Mouse (Mus musculus) monocyte, adult 2 months (primary cell): ENCODE results near the gene Padi4.

ENCODE experiments used
- DNase-seq, 2 experiments: peaks; one replicate each; pipeline ENCODE4 v3.0.0; 2022; ENCODE audit warnings: low spot score in 2 of 2, low read depth in 1 of 2

Padi4 gene

DNA sequence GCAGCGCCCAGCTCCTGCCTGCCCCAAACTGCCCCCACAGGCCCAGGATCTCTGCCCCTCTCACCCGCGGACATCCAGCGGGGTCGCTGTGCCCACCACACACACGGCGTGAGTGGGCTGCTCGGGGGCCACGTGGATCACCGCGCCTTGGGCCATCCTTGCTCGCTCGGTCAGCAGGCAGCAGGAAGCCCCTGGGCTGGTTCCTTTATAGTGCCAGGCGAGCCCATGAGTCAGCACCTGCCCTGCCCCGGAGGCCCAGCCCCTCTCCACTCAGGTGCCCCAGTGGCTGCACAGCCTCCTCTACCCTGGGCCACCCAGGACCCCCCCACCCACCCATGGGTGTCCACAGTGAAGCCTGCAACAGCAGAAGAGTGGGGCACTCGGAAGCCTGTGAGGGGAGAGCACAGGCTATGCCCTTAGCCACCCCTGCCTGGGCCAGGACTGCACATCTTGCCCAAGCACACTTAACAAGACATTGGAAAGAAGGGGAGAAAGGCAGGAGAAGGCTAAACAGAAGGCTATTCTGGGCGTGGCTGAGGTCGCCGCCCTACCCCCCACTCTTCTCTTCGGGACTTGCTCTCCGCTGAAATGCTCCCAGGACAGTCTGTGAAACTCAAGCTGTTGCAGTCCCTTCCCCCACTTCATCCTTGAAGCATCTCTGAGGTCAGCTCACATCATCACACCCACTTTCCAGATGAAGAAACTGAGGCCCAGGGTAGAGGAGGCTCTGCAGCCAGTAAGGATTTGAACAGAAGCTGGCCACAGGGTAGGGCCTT lies at the start of gene Padi4:
Gene Padi4, minus strand, starts transcription at position 212 of the 776 bp plus-strand sequence.
- DNase-seq = no peak

DNA sequence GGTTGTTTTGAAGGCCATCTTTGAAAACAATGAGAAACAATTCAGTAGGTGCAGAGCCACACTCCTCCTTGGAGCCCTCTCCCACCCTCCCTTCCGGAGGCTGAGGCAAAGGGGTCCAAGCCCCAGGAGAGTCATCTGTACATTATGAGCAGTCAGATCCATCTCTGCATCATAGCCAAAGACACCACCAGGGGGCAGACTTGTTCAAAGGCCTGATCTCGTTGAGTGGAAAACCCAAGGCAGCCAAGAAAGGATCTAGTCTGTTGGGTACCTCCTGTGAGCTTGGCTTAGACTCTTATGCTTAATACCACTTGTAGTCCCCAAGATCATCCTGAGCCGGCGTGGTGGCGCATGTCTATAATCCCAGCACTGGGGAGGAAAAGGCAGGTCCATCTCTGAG lies 48.0 kb upstream of the Padi4 start:
- DNase-seq = peak in 1 of 2 experiments; percentile 49

DNA sequence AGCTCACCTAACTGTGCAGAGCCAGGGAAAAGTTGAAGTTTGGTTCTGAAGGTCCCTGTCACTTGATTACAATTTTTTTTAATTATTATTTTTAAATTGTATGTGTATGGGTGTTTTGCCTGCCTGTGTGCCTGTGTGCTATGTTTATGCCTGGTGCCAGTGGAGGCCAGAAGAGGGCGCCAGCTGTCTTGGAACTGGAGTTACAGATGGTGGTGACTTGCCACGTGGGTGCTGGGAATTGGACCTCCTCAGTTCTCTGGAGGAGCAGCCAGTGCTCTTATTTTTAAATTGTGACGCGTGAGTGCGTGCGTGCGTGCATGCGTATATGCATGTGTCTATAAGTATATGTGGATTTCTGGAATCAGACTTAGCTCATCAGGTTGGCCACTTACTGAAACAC lies 43.4 kb upstream of the Padi4 start:
- no peak for DNase-seq

DNA sequence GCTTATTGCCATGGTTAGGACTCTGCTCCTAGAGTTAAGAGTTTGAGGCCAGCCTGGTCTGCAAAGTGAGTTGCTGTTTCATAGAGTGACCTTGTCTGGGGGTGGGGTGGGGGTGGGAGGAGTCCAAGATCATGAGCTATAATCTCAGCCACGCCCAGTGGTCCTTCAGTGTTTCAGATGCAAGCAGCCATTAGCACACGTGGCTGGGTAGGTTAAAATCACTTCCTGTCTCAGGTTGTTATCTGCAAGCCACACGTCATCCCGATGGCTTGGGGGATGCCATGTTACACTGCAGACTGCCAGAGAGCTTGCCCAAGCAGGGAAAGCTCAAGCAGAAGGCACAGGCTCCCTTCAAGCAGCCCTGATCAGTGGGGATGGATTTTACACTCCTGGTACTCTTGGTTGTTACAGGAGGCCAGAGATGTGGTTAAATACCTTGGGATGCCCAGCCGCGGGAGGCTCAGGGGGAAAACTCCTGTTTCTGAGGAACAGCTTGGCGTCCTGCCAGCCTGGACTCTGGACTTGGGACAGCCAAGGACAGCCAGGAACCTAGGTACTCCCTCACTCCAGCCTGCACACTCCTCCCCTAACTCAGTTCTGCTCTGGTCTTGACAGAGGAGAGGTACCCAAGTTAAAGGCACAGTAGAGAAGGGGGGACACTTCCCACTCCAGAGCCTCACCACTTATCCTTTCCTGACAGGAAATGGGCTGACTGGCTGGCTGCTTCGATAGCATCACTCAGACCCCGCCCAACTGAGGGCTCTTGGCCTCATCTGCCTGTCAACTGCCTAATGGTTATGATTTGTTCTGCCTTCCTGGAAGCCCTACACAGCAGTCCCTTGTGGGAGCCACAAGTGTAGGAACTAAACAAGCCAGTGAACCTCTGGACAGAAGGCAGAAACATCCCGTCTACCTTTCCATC lies 42.2 kb upstream of the Padi4 start:
- DNase-seq = no peak

DNA sequence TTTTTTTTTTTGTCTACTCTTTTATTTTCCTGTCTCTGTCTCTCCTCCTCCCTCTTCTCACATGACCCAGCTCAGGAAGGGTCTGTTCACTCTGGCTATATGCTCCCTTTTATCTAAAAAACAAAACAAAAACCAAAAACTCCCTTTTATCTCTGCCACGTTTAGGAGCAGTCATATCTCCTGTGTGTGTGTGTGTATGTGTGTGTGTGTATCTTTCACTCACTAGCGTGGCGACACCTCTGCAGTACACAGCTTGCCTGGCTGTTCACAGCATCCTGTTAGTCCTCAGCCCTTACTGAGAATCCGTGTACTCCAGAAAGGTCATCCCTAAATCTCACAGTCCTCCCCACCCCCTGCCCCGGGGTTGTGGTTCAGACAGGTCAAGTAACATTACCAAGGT lies 41.5 kb upstream of the Padi4 start:
- no peak for DNase-seq

DNA sequence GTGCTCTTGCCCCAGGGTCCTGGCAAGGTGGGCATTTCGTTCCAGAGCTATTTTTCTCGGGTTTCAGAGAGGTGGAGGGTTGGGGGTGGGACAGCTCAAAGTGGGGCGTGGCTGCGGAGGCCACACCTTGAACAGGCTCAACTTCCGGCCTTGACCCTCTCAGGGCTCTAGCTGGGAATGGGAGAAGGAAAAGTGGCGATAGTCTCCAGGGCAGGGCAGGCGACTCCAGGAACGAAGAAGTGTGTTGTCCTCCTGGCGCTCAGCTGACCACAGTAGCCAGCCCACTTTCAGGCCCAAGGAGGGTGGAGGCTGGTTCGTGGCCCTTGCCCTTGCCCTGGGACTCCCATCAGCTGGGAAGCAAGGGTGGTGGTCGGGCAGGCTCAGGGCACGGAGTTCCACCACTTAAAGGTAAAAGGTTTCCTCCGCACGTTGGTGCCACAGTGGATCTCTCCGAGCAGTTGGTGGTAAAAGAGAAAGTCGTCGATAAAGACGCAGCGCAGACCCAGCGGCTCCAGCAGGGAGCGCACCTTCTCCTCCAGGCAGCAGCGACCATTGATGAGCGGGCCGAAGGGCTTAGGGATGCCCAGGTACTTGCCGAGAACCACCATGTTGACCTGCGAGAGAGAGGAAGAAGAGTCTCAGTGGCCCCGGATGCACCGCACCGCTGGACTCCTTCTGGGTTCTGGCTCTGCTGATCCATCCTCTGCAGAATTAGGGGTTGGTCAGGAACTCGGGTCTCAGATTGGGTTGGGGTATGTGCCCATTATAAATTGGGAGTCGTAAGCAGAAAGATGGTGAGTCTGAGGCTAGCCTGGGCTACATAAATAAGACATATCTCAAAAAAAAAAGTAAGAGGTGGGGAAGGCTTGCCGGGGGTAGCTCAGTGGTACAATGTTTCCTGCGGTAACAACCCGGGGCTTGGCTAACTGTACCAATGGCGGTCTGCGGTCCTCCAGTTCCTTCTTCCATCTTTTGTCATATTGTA lies 40.5 kb upstream of the Padi4 start:
- peak in 1 of 2 experiments; percentile 29 for DNase-seq

DNA sequence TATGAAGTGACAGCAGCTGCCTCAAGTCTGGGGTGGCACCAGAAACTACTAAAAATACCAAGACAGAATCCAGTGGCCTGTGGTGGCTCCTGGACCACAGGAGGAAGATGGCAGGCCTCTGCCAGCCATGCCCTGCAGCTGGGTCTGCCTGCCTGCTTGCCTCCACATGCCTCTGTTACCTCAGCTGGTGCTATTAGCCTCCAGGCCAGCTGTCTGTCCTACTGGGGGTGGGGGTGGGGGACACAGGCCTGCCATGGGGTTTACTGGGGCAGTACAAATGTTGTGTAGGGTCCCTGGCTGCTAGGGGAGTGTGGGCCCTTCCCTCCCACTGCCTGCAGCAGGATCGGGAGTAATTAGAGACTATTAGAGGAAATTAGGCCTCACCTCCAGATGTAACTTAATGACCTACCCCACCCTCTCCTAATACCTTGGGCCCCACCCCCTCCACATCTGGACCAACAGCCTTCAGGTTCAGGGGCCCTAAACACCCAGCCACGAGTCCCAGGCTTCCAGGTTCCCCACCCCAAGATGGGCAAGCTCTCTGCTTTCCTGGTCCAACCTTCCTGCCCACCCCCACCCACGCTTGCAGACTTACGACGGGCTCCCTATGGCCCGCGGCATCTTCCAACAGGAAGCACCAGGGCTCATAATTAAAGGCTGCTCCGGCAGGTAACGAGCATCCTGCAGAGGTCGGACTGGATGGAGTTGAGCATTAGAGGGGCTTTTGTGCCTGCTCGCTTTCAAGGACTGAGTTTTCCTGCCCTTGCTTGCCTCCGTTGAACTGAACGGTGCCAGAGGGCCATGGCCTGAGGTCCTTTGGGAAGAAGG lies 39.5 kb upstream of the Padi4 start:
- no peak for DNase-seq

DNA sequence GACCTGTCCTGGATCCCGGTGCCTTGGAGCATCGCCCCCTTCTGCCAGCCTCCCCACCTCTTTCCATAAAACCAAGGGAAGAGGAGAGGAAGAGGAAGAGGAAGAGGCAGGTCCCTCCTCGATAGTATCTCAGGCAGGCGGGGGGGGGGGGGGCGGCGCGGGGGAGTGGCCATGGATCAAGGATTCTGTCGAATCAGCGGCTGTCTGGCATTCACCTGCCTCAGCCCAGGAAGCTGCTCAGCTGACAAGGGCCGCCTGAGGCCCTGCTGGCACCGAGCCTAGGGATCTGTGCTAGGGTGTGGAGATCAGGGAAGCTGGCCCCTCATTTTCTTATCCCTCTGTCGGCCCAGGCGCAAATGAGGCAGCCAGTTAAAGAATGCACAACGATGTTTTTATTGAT lies 38.6 kb upstream of the Padi4 start:
- no peak for DNase-seq

DNA sequence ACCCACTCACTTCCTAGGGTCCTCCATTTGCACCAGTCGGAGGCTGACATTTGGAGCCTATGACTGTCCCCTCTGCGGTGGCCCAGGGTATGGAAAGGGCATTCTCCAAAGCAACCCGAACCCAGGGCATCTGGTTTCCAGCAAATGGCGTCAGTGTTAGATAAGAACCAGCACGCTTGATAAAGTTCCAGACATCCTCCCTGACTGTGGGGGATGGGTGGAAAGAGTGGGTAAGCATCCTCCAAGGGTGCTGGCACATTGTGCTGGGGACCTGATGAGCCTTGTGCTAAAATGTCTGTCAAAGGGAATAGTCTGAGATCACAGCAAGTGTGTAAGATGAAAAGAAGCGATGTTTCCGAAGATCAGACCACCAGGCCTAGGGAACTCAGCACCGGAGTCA lies 38.2 kb upstream of the Padi4 start:
- DNase-seq = no peak

DNA sequence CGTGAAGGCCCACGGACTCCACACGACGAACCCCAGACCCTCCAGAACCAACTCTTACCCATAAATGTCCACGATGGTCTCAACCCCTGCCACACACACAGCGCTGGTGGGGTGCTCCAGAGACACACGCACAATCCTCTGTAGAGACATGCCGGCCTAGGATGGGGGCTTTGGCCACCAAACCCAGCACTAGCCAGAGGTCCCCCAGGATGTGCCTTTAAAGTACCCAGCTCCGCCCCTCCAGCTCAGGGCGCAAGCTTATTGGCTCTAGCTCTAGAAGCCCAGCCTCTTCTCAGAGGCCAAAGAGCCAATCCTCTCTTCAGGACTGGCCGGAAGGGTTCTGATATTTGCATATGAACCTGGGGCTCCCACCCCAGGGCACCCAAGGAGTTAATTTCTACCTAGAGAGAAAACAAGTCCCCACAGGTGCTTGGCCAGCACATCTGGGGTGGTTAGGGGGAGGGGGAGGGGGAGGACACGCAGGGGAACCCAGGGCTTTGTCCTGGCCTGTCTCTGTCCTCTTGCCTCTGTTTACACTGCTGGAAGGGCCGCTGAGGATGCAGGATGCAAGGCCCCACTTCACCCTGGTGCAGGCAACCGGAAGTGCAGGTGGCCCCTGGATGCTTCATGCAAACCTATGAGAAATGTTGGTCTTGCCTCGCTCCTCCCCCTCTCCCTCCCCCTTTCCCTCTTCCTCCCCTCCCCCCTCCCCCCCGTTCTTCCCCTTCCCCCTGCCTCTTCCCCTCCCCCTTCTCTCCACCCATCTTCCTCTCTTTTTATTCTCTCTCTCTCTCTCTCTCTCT lies 36.6 kb upstream of the Padi4 start, which contains the start of gene Padi3:
Gene Padi3, minus strand, starts transcription at position 191 of the 803 bp plus-strand sequence.
- DNase-seq = no peak

DNA sequence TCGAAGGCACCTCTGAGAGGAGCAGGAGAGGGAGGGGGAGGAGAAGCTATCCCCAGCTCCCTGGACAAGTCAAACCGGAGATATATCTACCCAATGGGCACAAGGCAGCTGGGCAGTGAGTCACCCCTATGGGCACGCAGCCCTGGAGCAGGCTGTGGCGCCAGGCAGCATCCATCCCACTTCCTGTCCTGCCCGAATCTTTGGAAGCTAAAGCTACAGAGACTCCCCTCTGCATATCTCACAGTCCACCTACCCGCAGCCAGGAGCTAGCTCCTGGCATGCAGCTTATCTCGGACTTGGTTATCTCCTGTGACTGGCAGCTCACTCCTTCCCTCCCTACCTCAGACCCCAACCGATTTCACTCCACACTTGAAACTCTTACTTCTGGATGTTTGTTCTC lies 35.1 kb upstream of the Padi4 start:
- no peak for DNase-seq

DNA sequence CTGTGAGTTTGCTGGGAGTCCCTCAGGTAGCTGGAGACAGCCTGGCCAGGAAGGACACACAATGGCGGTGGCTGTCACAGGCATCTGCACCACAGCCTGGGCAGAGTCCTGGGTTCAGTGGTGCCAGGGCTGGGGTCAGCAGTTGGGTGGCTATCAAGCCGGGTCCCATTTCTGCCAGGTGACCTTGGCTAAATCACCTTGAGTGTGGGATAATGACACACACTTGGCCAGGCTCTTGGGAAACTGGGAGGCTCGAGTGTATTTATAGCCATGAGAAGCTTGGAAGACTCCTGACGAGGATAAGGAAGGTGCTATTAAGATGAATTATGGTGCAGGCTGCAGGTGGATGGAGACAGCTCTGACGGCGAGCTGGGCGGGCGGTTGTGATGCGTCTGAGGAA lies 30.6 kb upstream of the Padi4 start:
- no peak for DNase-seq

DNA sequence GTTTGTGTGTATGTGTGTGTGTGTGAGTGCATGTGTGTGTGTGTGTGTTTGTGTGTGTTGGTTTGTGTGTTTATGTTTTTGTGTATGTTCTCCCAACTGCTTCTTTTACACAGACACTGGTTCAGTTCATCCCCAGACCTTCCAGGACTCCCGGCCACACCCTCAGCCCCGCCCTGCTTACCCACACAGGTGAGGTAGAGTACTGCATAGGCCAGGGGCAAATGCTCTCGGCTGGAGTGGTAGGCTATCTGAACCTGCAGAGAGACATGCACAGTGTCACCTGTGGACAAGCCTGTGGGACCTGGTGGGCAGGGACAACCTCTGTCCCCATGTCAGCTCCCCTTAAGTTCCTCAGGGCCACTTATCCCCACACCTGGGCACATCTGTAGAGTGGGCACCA lies 27.3 kb upstream of the Padi4 start:
- no peak for DNase-seq

DNA sequence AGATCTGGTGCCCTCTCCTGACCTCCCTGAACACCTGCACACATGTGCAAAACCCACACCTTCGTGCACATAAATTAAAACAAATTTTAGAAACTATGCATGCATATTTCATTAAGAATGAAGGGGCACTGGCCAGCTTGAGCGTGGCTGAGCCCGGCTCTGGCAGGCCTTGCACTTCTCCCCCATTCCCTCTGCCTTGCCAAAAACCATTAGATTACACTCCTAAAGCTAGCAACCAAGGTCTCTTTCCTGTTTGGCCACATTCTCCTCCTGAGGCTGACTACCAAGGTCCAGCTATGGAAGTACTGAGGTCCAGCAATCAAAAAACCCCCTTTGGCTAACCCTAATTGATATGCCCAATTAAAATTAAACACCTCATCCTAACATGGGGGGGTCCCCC lies 22.8 kb upstream of the Padi4 start:
- no peak for DNase-seq

DNA sequence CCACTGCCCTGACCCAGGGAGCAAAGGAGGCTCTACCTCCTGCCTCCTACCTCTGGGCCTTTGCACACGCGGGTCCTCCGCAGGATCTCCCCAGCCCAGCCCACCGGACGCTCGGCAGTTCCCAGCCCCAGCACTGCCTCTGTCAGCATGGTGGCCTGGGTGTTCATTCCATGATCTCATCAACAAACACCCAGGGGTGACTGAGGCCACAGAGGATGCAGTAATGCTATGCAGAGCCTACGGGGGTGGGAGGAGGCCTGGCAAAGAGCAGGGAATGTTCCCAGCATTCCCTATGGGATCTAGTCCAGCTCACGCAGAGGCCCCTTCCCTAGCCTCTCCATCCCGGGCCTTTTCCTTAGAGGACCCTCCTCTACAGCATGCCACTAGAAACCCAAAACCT lies 20.6 kb upstream of the Padi4 start:
- DNase-seq = no peak

DNA sequence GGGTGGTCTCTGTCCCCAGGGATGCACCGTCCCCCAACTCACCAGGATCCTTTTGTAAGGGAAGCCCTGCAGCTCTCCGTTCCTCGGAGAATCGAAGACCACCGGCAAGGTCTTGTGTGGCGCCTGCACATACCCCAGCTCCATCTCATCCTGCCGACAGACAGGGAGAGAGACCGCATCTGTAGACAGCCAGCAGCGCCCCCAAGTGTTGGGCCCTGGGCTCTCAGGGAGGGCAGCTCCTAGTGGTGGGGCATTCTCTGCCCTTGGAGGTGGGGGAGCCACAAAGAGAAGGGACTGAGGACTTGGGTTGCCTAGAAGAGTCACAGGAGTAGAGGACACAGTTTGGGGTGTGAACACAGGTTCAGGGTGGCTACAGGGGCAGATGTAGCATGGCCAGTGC lies 19.8 kb upstream of the Padi4 start:
- no peak for DNase-seq

DNA sequence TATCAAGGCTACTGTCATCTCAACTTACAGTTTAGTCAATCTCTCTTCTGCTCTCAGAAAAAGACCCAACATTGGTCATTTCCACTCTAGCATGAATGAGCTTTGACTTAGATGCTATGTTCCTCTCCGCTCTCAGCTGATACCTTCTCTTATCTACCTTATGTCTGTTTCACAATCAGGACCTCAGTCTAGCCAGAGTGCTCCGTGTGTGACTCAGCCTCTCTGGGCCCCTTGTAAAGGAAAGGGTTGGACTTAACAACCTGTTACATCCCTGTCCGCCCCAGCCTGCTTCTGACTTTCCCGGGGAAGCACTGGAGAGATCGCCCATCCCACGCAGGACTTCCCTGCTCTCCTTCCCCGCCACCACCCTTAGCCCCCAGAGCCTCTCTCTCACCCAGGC lies 18.5 kb upstream of the Padi4 start:
- no peak for DNase-seq

DNA sequence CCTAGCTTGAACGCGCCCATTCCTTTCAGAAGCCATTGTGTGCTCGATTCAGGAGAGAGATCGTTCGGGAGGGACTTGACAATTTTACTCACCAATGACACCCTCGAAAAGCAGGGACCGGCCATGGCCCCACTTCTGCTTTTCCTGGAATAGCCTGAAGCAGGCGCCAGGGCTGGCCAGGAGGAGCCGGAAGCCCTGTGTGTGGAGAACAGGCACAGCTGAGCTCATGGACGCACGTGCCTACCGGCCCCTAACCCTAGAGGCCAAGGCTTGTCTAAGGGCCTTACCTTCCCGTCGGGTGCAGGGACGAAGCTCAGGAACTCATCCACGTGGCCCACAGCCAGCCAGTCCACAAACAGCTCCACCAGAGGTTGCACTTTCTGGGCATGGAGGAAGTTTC lies 17.0 kb upstream of the Padi4 start:
- no peak for DNase-seq

DNA sequence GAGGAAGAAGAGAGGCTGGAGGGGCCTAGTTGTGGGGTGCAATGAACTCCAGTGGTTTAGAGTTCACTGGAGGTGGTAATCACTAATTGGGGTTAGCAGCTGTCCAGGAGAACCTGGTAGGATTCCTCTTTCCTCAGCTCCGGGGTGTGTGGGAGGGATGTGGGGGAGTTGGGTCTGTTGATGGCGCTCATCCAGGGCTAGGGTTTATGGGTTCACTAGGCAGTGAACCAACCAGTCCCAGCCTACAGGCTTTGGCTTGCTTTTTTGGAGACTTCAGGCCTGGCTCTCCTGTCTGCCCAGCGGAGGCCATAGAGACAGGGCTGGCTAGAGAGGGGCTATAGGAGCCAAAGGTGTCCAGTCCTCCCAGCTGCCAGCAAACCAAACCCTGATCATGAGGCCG lies 15.9 kb upstream of the Padi4 start:
- no peak for DNase-seq
